9 mouse cellular contexts compared by ENCODE assay signal in the genomic region with DNA sequence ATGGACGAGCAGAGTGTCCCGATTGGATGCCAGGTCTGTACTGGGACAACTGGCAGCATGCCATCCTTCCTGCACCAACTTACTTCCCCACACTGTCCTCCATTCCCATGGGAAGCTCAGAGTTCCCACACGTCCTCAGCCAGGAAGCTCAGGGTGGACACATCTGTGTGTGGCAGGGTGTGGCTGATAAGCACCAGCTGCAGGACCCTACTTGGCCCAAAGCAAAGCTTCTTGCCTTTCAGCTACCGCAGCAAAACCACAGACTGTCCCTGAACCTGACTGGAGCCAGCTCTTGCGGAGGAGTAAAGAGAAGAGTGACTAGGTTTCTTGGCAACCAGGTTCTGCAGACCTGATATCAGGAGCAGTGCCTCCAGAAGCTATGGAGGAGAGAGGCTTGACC. TPM values are rescaled to one million over a fixed set of nuclear protein-coding genes. Genes with fewer than 3 reads are reported as not detected.
A peak's percentile ranks its signal among the peaks of the same experiment; 100 is the strongest.
DNase-seq lines count a peak whose midpoint lies in the region; ATAC-seq lines count a peak whose summit lies in the region.
"Had no signal": no experiment of that assay in that cellular context is flagged by ENCODE, and none has a peak within 500 bp of the region (broad histone marks: within the 10 kb centered on the region; RNA-seq: fewer than 3 reads in every experiment).

No protein-coding gene starts in this region.

- ATAC-seq in liver, embryonic 16.5 days (ENCODE audit: low read depth), result peak; percentile 37; the same call in 1 of the 2 replicates
- ATAC-seq in liver, embryonic 11.5 days (replicated peaks; ENCODE audit: low FRiP score), result no peak
- ATAC-seq in kidney, embryonic 16.5 days (ENCODE audit: low FRiP score, low TSS enrichment), result peak; percentile 79
- ATAC-seq in megakaryocyte progenitor cell, adult 5-6 weeks (replicated peaks; ENCODE audit: poor library complexity), result peak; percentile 47

- intact Hi-C loops in left cerebral cortex, postnatal 4 days (cut with DNase I), result no loop called here

- H3K27ac ChIP-seq in liver, embryonic 16.5 days (ENCODE audit: low read length), result no peak overlapping the region
- no peak overlapping the region for H3K27ac ChIP-seq in liver, embryonic 11.5 days (ENCODE audit: low read depth, low read length)
- H3K27ac ChIP-seq in kidney, embryonic 16.5 days (ENCODE audit: low read length), result 0 out of 2 replicates have a peak overlapping the region, but pooled peaks have one; percentile 25
- H3K27ac ChIP-seq: embryonic facial prominence, embryonic 12.5 days had no signal

- no peak for DNase-seq in liver, embryonic 11.5 days (ENCODE audit: low spot score)
- peak; percentile 61 to 77 for DNase-seq in heart, adult 9 months (ENCODE audit: low spot score in 2 of 2)
- DNase-seq in right cerebral cortex, adult 2 months (ENCODE audit: low spot score in 2 of 2), result no peak
- DNase-seq in left cerebral cortex, postnatal 4 days, result no peak
- DNase-seq in spleen, adult 18-20 months, result no peak

- no peak overlapping the region for H3K4me3 ChIP-seq in liver, embryonic 16.5 days (ENCODE audit: low read depth, low read length)
- no peak overlapping the region for H3K4me3 ChIP-seq in liver, embryonic 11.5 days (ENCODE audit: low read depth, low read length)
- H3K4me3 ChIP-seq in kidney, embryonic 16.5 days (ENCODE audit: low read length), result no peak overlapping the region
- H3K4me3 ChIP-seq: embryonic facial prominence, embryonic 12.5 days had no signal

- no peak overlapping the region for H3K4me2 ChIP-seq in liver, embryonic 16.5 days (ENCODE audit: low read depth, low read length)
- H3K4me2 ChIP-seq in liver, embryonic 11.5 days, result no peak overlapping the region
- no peak overlapping the region for H3K4me2 ChIP-seq in kidney, embryonic 16.5 days (replicated peaks; ENCODE audit: low read depth, low read length)
- H3K4me2 ChIP-seq: embryonic facial prominence, embryonic 12.5 days had no signal

- no peaks in the 10 kb centered on the region for H3K36me3 ChIP-seq in liver, embryonic 16.5 days (ENCODE audit: control insufficient read depth, insufficient read depth)
- H3K36me3 ChIP-seq in liver, embryonic 11.5 days (ENCODE audit: control insufficient read depth, insufficient read depth, low read length), result no peaks in the 10 kb centered on the region
- no peaks in the 10 kb centered on the region for H3K36me3 ChIP-seq in kidney, embryonic 16.5 days (ENCODE audit: insufficient read depth, low read length)
- H3K36me3 ChIP-seq: embryonic facial prominence, embryonic 12.5 days had no signal

- H3K4me1 ChIP-seq in liver, embryonic 16.5 days (ENCODE audit: control insufficient read depth, low read depth, low read length), result peaks cover 3% of the 10 kb centered on the region; the same call in 1 of the 2 replicates
- peaks cover 13% of the 10 kb centered on the region for H3K4me1 ChIP-seq in liver, embryonic 11.5 days (replicated peaks; ENCODE audit: control insufficient read depth, insufficient read depth, low read length)
- H3K4me1 ChIP-seq in kidney, embryonic 16.5 days (ENCODE audit: insufficient read depth, low read length), result peaks cover 12% of the 10 kb centered on the region

- no peaks in the 10 kb centered on the region for H3K27me3 ChIP-seq in liver, embryonic 16.5 days (ENCODE audit: control insufficient read depth, insufficient read depth, low read depth, low read length)
- H3K27me3 ChIP-seq in liver, embryonic 11.5 days (replicated peaks; ENCODE audit: control insufficient read depth, insufficient read depth, low read length), result no peaks in the 10 kb centered on the region
- H3K27me3 ChIP-seq in kidney, embryonic 16.5 days (ENCODE audit: insufficient read depth, low read length), result no peaks in the 10 kb centered on the region
- H3K27me3 ChIP-seq: embryonic facial prominence, embryonic 12.5 days had no signal

- H3K9ac ChIP-seq in liver, embryonic 16.5 days (ENCODE audit: low read depth, low read length), result no peak overlapping the region
- H3K9ac ChIP-seq in liver, embryonic 11.5 days (ENCODE audit: low read depth, low read length), result no peak overlapping the region
- no peak overlapping the region for H3K9ac ChIP-seq in kidney, embryonic 16.5 days (replicated peaks; ENCODE audit: low read length)
- H3K9ac ChIP-seq: embryonic facial prominence, embryonic 12.5 days had no signal

- 17% methylated on average over 5 of the region's 5 CpGs for WGBS in liver, embryonic 16.5 days (ENCODE audit: insufficient replicate concordance)
- WGBS in liver, embryonic 11.5 days, result 30% methylated on average over 5 of the region's 5 CpGs
- 60% methylated on average over 5 of the region's 5 CpGs for WGBS in kidney, embryonic 16.5 days

- no peaks in the 10 kb centered on the region for H3K9me3 ChIP-seq in liver, embryonic 16.5 days (replicated peaks; ENCODE audit: control insufficient read depth, low read length)
- H3K9me3 ChIP-seq in liver, embryonic 11.5 days (ENCODE audit: control insufficient read depth, low read length), result no peaks in the 10 kb centered on the region
- H3K9me3 ChIP-seq in kidney, embryonic 16.5 days (ENCODE audit: low read length), result no peaks in the 10 kb centered on the region
- H3K9me3 ChIP-seq: embryonic facial prominence, embryonic 12.5 days had no signal

RNA-seq across cellular contexts. Expression of a gene that starts 11.7 kb away (rescaled TPM):
- 4.0 and 5.3 TPM in 2 replicates for polyA plus RNA-seq in liver, embryonic 16.5 days (2015; fragmentation: Nextera tagmentation; extraction: Ambion mirVana)
- 22.3 and 24.2 TPM in 2 replicates for polyA plus RNA-seq in liver, embryonic 11.5 days (2014; fragmentation: Nextera tagmentation; extraction: Ambion mirVana)
- 56.8 and 75.1 TPM in 2 replicates for polyA plus RNA-seq in kidney, embryonic 16.5 days (2015; fragmentation: Nextera tagmentation; extraction: Ambion mirVana)
- 41.8 and 50.9 TPM in 2 replicates for total RNA-seq in megakaryocyte progenitor cell, adult 5-6 weeks (2015)
- total RNA-seq in megakaryocyte progenitor cell, adult 5-6 weeks (2017), result 34.7 and 45.8 TPM in 2 replicates
- 10 to 100 TPM; 27.3 to 32.0 TPM for total RNA-seq in left cerebral cortex, postnatal 4 days (2021)

Comparison
In these comparisons a context has a peak if more than half of its experiments do, and no peak if none do; other contexts are left out.
1. DNase-seq: peak in heart, adult 9 months (2 of 2); none in liver, embryonic 11.5 days (single experiment), right cerebral cortex, adult 2 months (0 of 2), left cerebral cortex, postnatal 4 days (single experiment) and spleen, adult 18-20 months (0 of 2).